Mouse (Mus musculus): ENCODE results near the gene 4930503B20Rik.

The 4930503B20Rik gene

GRCm38 (mm10) chr3:146598411-146598810 lies 52.7 kb downstream of the 4930503B20Rik start:
- DNase-seq (ENCODE audit: low read depth, low spot score) = no peak

- no peak for DNase-seq (ENCODE audit: low read depth, low spot score)
Measured at GRCm38 (mm10) chr3:146596864-146597263, 54.3 kb downstream of the 4930503B20Rik start.

- DNase-seq (ENCODE audit: low read depth, low spot score) = no peak
Measured at GRCm38 (mm10) chr3:146596387-146596786, 54.7 kb downstream of the 4930503B20Rik start.

- DNase-seq (ENCODE audit: low read depth, low spot score) = no peak
Measured at GRCm38 (mm10) chr3:146595440-146595839, 55.7 kb downstream of the 4930503B20Rik start.

Measured in mesoderm, embryonic 11.5 days (tissue).